Mouse (Mus musculus) liver, embryonic 16.5 days (tissue): ENCODE results near the gene Hpd. TPM values are rescaled to one million over a fixed set of nuclear protein-coding genes. Genes with fewer than 3 reads are reported as not detected.

Experiments
- ATAC-seq: fragments of 200-750 bp; cut with Nextera tagmentation; 2 replicates; pipeline ENCODE4 v1.8.0; 2017; ENCODE audit warnings: low read depth, mild to moderate bottlenecking, moderate number of reproducible peaks, moderate library complexity
- H3K27ac ChIP-seq: fragments of 300-500 bp; sonication (generic); 2 replicates; pipeline ENCODE4 v1.5.1; 2014; ENCODE audit warnings: mild to moderate bottlenecking, low read length
- H3K27me3 ChIP-seq: fragments of 300-500 bp; sonication (generic); 2 replicates; pipeline ENCODE4 v1.6.1; 2014; ENCODE audit warnings: low read depth, low read length, mixed read lengths; ENCODE audit not compliant: control insufficient read depth, insufficient read depth
- H3K36me3 ChIP-seq: fragments of 300-500 bp; sonication (generic); 2 replicates; pipeline ENCODE4 v1.6.1; 2014; ENCODE audit warnings: mild to moderate bottlenecking; ENCODE audit not compliant: control insufficient read depth, insufficient read depth
- H3K4me1 ChIP-seq: fragments of 300-500 bp; sonication (generic); 2 replicates; pipeline ENCODE4 v1.6.1; 2014; ENCODE audit warnings: low read depth, low read length, mixed read lengths; ENCODE audit not compliant: control insufficient read depth
- H3K4me2 ChIP-seq: fragments of 300-500 bp; sonication (generic); 2 replicates; pipeline ENCODE4 v1.6.1; 2014; ENCODE audit warnings: low read depth, low read length, mixed read lengths
- H3K4me3 ChIP-seq: fragments of 300-500 bp; sonication (generic); 2 replicates; pipeline ENCODE4 v1.5.1; 2014; ENCODE audit warnings: low read depth, mild to moderate bottlenecking, low read length
- H3K9ac ChIP-seq: fragments of 300-500 bp; sonication (generic); 2 replicates; pipeline ENCODE4 v1.6.1; 2014; ENCODE audit warnings: low read depth, low read length
- H3K9me3 ChIP-seq: fragments of 300-500 bp; sonication (generic); replicated peaks from 2 replicates; pipeline ENCODE4 v1.6.1; 2016; ENCODE audit warnings: low read length; ENCODE audit not compliant: control insufficient read depth
- WGBS: fragments of 180-500 bp; shearing (Covaris S2); extraction: QIAGEN DNeasy Blood & Tissue Kit; methylation state at CpG from one replicate; pipeline ENCODE4 v1.1.7; 2014; ENCODE audit not compliant: insufficient replicate concordance; 5-methylcytosine and 5-hydroxymethylcytosine counted together
- polyA plus RNA-seq: library from polyadenylated mRNA; unstranded; fragments of >200 nt; fragmentation: Nextera tagmentation; extraction: Ambion mirVana; gene quantifications from 2 replicates; pipeline ENCODE4 v1.2.1, GENCODE M21; 2015

Gene Hpd
- polyA plus RNA-seq, 1 experiment from 2014 or later = 129 TPM

DNA sequence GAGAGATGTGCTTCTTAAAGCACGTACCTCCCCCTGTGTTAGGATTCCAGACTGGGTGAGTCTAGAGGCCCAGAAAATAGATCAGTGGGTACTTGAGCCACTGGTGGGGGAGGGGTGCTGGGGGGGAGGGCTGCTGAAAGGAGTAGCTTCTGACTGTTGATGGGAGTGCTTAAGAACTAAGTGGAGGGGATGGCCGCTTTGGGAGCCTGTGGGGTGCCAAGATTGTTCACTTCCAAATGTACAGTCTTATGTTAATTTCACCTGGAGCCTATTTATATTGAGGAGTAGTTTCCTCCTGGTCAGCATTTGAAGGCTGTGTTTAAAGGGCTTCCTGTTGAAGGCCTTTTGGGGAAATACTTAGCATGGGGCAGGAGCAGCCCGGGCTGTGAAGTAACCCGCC, 24.6 kb downstream of the Hpd start:
- no peaks in the 10 kb centered on the region for H3K27me3 ChIP-seq
- H3K4me1 ChIP-seq = no peaks in the 10 kb centered on the region
- no peak overlapping the region for H3K9ac ChIP-seq
- no peak overlapping the region for H3K27ac ChIP-seq
- WGBS = 85% methylated on average over 4 of the region's 4 CpGs
- no peak for ATAC-seq
- H3K9me3 ChIP-seq = no peaks in the 10 kb centered on the region
- H3K4me2 ChIP-seq = no peak overlapping the region
- no peak overlapping the region for H3K4me3 ChIP-seq
- peaks cover 66% of the 10 kb centered on the region for H3K36me3 ChIP-seq

DNA sequence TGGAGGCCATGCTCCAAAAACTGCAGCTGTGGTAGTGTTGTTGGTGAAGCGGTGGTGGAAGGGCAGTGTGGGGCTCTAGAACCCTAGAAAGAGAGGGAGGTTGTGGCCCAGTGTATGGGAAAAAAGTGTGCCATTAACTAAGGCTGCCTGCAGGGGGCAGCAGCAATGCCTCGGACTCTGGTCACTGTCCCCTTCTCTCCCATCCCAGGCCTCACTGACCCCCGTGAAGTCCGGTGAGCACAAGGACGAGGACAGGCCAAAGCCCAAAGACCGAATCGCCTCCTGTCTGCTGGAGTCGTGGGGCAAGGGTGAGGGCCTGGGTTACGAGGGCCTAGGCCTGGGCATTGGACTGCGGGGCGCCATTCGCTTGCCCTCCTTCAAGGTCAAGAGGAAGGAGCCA, 25.8 kb downstream of the Hpd start:
- no peaks in the 10 kb centered on the region for H3K9me3 ChIP-seq
- H3K36me3 ChIP-seq = peaks cover 70% of the 10 kb centered on the region
- H3K4me3 ChIP-seq = no peak overlapping the region
- WGBS = 89% methylated on average over 12 of the region's 12 CpGs
- no peak overlapping the region for H3K27ac ChIP-seq
- no peak for ATAC-seq
- no peaks in the 10 kb centered on the region for H3K27me3 ChIP-seq
- H3K9ac ChIP-seq = no peak overlapping the region
- H3K4me1 ChIP-seq = peaks cover 3% of the 10 kb centered on the region
- no peak overlapping the region for H3K4me2 ChIP-seq

DNA sequence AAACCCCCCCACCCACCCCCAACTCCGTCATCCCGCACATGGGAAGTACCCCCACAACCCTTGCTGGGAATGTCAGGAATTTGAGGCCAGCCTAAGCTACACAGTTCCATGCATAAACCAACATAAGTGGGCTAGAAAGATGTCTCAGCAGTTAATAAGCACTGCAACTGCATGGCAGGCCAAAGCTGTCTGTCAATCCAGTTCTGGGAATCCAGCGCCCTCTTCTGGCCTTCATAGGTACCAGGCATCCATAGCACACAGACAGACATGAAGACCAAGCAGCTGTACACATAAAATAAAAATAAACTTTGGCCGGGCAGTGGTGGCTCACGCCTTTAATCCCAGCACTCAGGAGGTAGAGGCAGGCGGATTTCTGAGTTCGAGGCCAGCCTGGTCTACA, 27.1 kb downstream of the Hpd start:
- Histone ChIP-seq H3K4me3 (no peak overlapping the region), H3K4me2 (no peak overlapping the region), H3K27me3 (no peaks in the 10 kb centered on the region), H3K9me3 (no peaks in the 10 kb centered on the region), H3K4me1 (peaks cover 15% of the 10 kb centered on the region), H3K36me3 (peaks cover 66% of the 10 kb centered on the region), H3K27ac (no peak overlapping the region), H3K9ac (no peak overlapping the region)
- peak; percentile 5; the same call in 1 of the 2 replicates for ATAC-seq
- 40% methylated on average over 7 of the region's 7 CpGs for WGBS

DNA sequence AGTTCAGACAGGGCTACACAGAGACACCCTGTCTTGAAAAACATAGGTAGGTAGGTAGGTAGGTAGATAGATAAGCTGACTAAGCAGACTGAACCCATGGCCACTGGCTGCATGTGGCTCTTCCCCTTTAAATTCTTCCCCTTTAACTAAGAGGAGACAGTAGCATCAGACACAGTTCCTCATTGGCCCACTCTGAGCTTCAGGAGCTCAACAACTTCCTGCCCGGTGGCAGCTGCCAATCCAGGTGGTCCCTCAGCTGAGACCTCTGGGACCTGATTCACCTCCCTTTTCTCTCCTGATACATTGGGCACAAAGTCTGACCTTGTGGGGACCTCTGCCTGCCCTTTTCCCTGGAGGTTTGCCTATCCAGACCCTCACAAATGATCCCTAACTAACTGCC, 29.6 kb downstream of the Hpd start:
- no peak for ATAC-seq
- Histone ChIP-seq H3K27me3 (no peaks in the 10 kb centered on the region), H3K9ac (no peak overlapping the region), H3K4me1 (peaks cover 41% of the 10 kb centered on the region), H3K36me3 (peaks cover 53% of the 10 kb centered on the region), H3K27ac (no peak overlapping the region), H3K9me3 (no peaks in the 10 kb centered on the region), H3K4me2 (no peak overlapping the region), H3K4me3 (no peak overlapping the region)
- 48% methylated on average over 1 of the region's 1 CpGs for WGBS

DNA sequence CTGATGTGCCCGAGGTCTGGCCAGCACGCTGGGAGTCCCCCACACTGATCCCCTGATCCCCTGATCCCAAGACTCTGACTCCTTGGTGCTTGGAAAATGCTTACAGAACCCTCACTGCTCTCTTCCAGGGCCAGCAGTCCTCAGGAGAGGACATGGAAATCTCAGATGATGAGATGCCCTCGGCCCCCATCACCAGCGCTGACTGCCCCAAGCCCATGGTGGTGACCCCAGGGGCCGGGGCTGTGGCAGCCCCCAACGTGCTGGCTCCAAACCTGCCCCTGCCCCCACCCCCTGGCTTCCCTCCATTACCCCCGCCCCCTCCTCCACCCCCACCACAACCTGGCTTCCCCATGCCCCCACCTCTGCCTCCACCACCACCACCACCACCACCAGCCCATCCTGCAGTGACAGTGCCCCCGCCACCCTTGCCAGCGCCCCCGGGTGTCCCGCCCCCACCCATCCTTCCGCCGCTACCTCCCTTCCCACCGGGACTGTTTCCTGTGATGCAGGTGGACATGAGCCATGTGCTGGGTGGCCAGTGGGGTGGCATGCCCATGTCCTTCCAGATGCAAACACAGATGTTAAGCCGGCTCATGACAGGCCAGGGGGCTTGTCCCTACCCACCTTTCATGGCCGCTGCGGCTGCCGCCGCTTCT, 30.7 kb downstream of the Hpd start:
- WGBS = 91% methylated on average over 18 of the region's 19 CpGs
- H3K27me3 ChIP-seq = no peaks in the 10 kb centered on the region
- no peak for ATAC-seq
- no peak overlapping the region for H3K4me2 ChIP-seq
- H3K9me3 ChIP-seq = no peaks in the 10 kb centered on the region
- H3K4me3 ChIP-seq = no peak overlapping the region
- peaks cover 53% of the 10 kb centered on the region for H3K36me3 ChIP-seq
- H3K27ac ChIP-seq = no peak overlapping the region
- peaks cover 42% of the 10 kb centered on the region for H3K4me1 ChIP-seq
- H3K9ac ChIP-seq = no peak overlapping the region

DNA sequence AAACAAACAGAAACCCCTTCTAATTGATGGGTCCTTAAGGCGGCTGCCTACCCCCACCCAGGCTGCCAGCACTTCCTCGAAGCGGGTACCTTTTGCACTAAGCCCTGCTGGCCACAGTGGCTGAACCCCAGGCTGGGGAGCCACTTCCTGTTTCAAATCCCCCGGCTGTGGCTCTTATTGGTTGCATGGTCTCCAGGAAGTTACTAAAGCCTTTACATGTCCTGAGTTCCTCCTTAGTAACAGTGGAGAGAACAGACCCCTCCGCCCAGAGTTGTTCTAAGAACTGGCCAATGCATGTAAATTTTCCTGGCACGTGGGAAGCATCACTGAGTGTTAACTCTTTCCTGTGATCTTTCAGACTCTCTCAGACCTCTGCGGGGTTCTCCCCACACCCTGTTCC, 31.4 kb downstream of the Hpd start:
- H3K4me2 ChIP-seq = peak overlapping the region; percentile 89

DNA sequence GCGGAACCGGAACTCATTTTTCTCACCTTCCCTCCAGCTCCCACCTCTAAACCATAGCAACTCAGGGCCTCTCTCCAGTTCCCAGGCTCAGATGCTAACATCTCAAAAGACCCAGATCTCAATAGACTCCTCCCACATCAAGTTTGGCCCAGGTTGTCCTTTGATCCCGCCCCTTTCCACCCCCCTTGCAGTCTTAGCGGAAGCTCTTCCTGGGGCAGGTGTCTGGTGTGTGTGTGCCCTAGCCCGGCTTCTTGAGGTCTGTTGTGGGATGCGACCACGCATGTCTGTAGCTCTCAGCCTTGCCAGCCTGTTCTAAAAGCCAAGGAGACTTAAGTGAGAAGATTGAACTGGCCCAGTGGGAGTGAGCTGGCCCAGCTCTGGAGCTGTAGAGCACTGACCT, 31.9 kb downstream of the Hpd start:
- peaks cover 58% of the 10 kb centered on the region for H3K36me3 ChIP-seq
- no peaks in the 10 kb centered on the region for H3K27me3 ChIP-seq
- no peak for ATAC-seq
- H3K4me3 ChIP-seq = peak overlapping the region; percentile 66
- peak overlapping the region; percentile 89 for H3K4me2 ChIP-seq
- no peaks in the 10 kb centered on the region for H3K9me3 ChIP-seq
- peak overlapping the region; percentile 79 for H3K27ac ChIP-seq
- 23% methylated on average over 7 of the region's 7 CpGs for WGBS
- H3K9ac ChIP-seq = peak overlapping the region; percentile 63
- H3K4me1 ChIP-seq = peaks cover 48% of the 10 kb centered on the region

More for the DNA sequence above, 31.4 kb downstream of the Hpd start:
- peak overlapping the region; percentile 66 for H3K4me3 ChIP-seq
- peaks cover 58% of the 10 kb centered on the region for H3K36me3 ChIP-seq
- no peak for ATAC-seq
- peak overlapping the region; percentile 63; the same call in 1 of the 2 replicates for H3K9ac ChIP-seq
- H3K4me1 ChIP-seq = peaks cover 44% of the 10 kb centered on the region
- H3K9me3 ChIP-seq = no peaks in the 10 kb centered on the region
- H3K27me3 ChIP-seq = no peaks in the 10 kb centered on the region
- WGBS = 25% methylated on average over 7 of the region's 7 CpGs
- peak overlapping the region; percentile 78 for H3K27ac ChIP-seq

DNA sequence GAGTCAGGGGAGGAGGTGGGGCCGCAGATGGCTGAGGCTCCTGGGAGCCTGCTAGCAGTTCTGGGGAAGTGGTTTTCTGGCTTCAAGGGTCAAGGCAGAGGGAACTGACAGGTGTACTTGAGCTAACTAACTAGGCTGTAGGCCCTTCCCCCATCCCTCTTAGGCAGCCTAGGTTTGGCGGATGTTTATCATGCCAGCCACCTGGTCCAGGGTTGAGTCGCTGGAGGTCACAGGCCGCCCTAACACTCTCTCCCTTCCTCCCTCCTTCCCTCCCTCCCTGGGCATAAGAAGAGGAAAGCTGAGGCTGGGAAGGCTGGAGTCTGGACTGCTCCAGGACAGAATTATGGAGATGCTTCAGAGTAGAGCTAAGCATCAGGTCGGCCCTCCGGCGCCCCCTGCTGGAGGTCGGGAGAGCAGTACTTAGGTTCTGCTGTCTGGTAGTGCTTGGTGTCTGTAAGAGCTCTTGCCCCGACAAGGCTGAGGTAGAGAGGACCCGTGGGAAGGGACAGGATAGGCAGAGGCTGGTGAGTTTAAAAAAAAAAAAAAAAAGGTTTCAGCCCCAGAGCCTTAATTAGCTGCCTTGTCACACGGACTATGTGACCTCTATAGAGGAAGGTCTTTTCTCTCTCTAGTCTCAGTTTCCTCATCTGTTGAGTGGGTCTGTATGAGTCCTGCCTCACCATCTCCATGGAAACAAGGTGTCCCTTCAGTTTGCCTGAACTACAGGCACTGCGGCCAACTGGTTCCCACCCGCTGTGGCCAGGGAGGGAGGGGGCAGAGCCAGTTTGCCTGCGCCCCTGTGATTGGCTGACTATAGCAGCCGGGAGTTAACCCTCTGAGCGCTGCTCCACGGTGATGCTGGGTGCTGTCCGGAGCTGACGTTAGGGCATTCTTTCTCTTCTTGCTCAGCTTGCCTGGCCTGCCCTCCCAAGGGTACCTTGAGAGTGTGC, 32.8 kb downstream of the Hpd start:
- Histone ChIP-seq H3K36me3 (peaks cover 56% of the 10 kb centered on the region), H3K27me3 (no peaks in the 10 kb centered on the region), H3K9me3 (no peaks in the 10 kb centered on the region), H3K4me3 (peak overlapping the region; percentile 66), H3K9ac (peak overlapping the region; percentile 63), H3K4me2 (peak overlapping the region; percentile 89), H3K4me1 (peaks cover 57% of the 10 kb centered on the region), H3K27ac (peak overlapping the region; percentile 79)
- ATAC-seq = peak; percentile 87
- 1% methylated on average over 19 of the region's 19 CpGs for WGBS
